Mouse (Mus musculus) heart, postnatal 0 days (tissue): ENCODE data around the gene Mau2. TPM values are rescaled to one million over a fixed set of nuclear protein-coding genes. Genes with fewer than 3 reads are reported as not detected.
"Not testable (repeated sequence)": the region's sequence is repeated elsewhere in the genome, so short reads cannot be mapped to it uniquely, and the experiment has no call there.

Source experiments
- ATAC-seq: fragments of 200-750 bp; cut with Nextera tagmentation; 2 replicates; pipeline ENCODE4 v1.8.0; 2017; ENCODE audit warnings: low read depth, moderate number of reproducible peaks, moderate library complexity; ENCODE audit not compliant: insufficient read depth
- DNase-seq: peaks from one replicate; pipeline ENCODE4 v3.0.0-alpha.2; 2016; ENCODE audit warnings: low spot score
- H3K27ac ChIP-seq: fragments of 300-500 bp; sonication (generic); 2 replicates; pipeline ENCODE4 v1.5.1; 2014; ENCODE audit warnings: low read depth, mild to moderate bottlenecking
- H3K27me3 ChIP-seq: fragments of 300-500 bp; sonication (generic); 2 replicates; pipeline ENCODE4 v1.6.1; 2014; ENCODE audit warnings: low read length, mixed read lengths; ENCODE audit not compliant: control insufficient read depth, insufficient read depth
- H3K36me3 ChIP-seq: fragments of 300-500 bp; sonication (generic); replicated peaks from 2 replicates; pipeline ENCODE4 v1.6.1; 2014; ENCODE audit warnings: low read length, mixed read lengths; ENCODE audit not compliant: control insufficient read depth, insufficient read depth
- H3K4me1 ChIP-seq: fragments of 300-500 bp; sonication (generic); 2 replicates; pipeline ENCODE4 v1.6.1; 2014; ENCODE audit warnings: antibody characterized with exemption; ENCODE audit not compliant: control insufficient read depth, insufficient read depth
- H3K4me2 ChIP-seq: fragments of 300-500 bp; sonication (generic); 2 replicates; pipeline ENCODE4 v1.6.1; 2014; ENCODE audit warnings: low read depth, mild to moderate bottlenecking, low read length, moderate library complexity
- H3K4me3 ChIP-seq: fragments of 300-500 bp; sonication (generic); 2 replicates; pipeline ENCODE4 v1.5.1; 2014; ENCODE audit warnings: low read depth, low read length
- H3K9ac ChIP-seq: fragments of 300-500 bp; sonication (generic); replicated peaks from 2 replicates; pipeline ENCODE4 v1.6.1; 2014; ENCODE audit warnings: low read depth, low read length, mixed read lengths
- H3K9me3 ChIP-seq: fragments of 300-500 bp; sonication (generic); replicated peaks from 2 replicates; pipeline ENCODE4 v1.6.1; 2016; ENCODE audit warnings: low read length; ENCODE audit not compliant: control insufficient read depth
- CTCF ChIP-seq: IDR thresholded peaks from 2 replicates; pipeline ENCODE4 v1.5.1; 2016; ENCODE audit warnings: antibody characterized with exemption, control low read depth, low read depth
- EP300 ChIP-seq: IDR thresholded peaks from 2 replicates; pipeline ENCODE4 v1.6.1; 2016; ENCODE audit warnings: antibody characterized with exemption, low read depth
- WGBS: fragments of 180-500 bp; shearing (Covaris S2); extraction: QIAGEN DNeasy Blood & Tissue Kit; methylation state at CpG from one replicate; pipeline ENCODE4 v1.1.7; 2014; 5-methylcytosine and 5-hydroxymethylcytosine counted together
- polyA plus RNA-seq: library from polyadenylated mRNA; unstranded; fragments of >200 nt; fragmentation: Nextera tagmentation; extraction: Ambion mirVana; gene quantifications from 2 replicates; pipeline ENCODE4 v1.2.1, GENCODE M21; 2015
- total RNA-seq: library from RNA; depleted of rRNA; stranded (reverse); fragments of >200 nt; gene quantifications from 2 replicates; pipeline ENCODE4 v1.2.3, GENCODE M21; 2014; ENCODE audit warnings: low replicate concordance

Gene Mau2
- total and polyA plus RNA-seq, 2 experiments from 2014 or later = 25.6 to 92.3 TPM

GRCm38 (mm10) chr8:70072441-70073069 lies 30.0 kb upstream of the Mau2 start, which contains the start of gene Tm6sf2:
Gene Tm6sf2, plus strand, starts transcription at chr8:70072924.
- H3K9ac ChIP-seq = no peak within 1 kb of the TSS
- TF ChIP-seq EP300 = no peak
- TF ChIP-seq CTCF = no peak

GRCm38 (mm10) chr8:70071836-70072440 lies 29.4 kb upstream of the Mau2 start:
- no peak overlapping the region for H3K27ac ChIP-seq
- H3K36me3 ChIP-seq = peaks cover 28% of the 10 kb centered on the region
- no peak for DNase-seq
- no peak overlapping the region for H3K4me3 ChIP-seq
- ATAC-seq = peak; percentile 37; the same call in 1 of the 2 replicates
- H3K9me3 ChIP-seq = no peaks in the 10 kb centered on the region
- H3K4me2 ChIP-seq = no peak overlapping the region
- TF ChIP-seq CTCF = no peak
- TF ChIP-seq EP300 = no peak
- WGBS = 70% methylated on average over 2 of the region's 2 CpGs
- H3K4me1 ChIP-seq = peaks cover 16% of the 10 kb centered on the region
- no peaks in the 10 kb centered on the region for H3K27me3 ChIP-seq
- no peak overlapping the region for H3K9ac ChIP-seq

More at GRCm38 (mm10) chr8:70072441-70073069, 30.0 kb upstream of the Mau2 start, which contains the start of gene Tm6sf2:
- H3K36me3 ChIP-seq = peaks cover 27% of the 10 kb centered on the region
- H3K4me1 ChIP-seq = peaks cover 16% of the 10 kb centered on the region
- H3K27me3 ChIP-seq = no peaks in the 10 kb centered on the region
- peak; percentile 67 for ATAC-seq
- no peak within 1 kb of the TSS for H3K27ac ChIP-seq
- peak within 1 kb of the TSS; percentile 34 for H3K4me3 ChIP-seq
- no peaks in the 10 kb centered on the region for H3K9me3 ChIP-seq
- 8% methylated on average over 21 of the region's 27 CpGs for WGBS
- H3K4me2 ChIP-seq = peak within 1 kb of the TSS; percentile 70
- DNase-seq = peak; percentile 41

GRCm38 (mm10) chr8:70057721-70058120 lies 15.2 kb upstream of the Mau2 start:
- Histone ChIP-seq H3K4me1 (no peaks in the 10 kb centered on the region), H3K27ac (no peak overlapping the region), H3K9me3 (no peaks in the 10 kb centered on the region), H3K9ac (no peak overlapping the region), H3K4me3 (no peak overlapping the region), H3K36me3 (peaks cover 67% of the 10 kb centered on the region), H3K4me2 (no peak overlapping the region), H3K27me3 (no peaks in the 10 kb centered on the region)
- TF ChIP-seq EP300 (no peak), CTCF (no peak)
- WGBS = 79% methylated on average over 1 of the region's 1 CpGs
- no peak for DNase-seq
- ATAC-seq = no peak

DNA sequence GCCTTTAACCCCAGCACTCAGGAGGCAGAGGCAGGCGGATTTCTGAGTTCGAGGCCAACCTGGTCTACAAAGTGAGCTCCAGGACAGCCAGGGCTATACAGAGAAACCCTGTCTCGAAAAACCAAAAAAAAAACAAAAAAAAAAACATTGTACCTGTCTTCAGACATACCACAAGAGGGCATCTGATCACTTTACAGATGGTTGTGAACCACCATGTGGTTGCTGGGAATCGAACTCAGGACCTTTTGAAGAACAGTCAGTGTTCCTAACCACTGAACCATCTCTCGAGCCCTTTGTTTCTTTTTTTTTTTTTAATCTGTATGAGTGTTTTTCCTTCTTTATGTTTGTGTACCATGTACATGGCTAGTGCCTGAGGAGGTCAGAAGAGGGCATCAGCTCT lies 7.9 kb upstream of the Mau2 start:
- H3K36me3 ChIP-seq = peaks cover 54% of the 10 kb centered on the region
- not testable (repeated sequence) for H3K4me2 ChIP-seq, H3K9me3 ChIP-seq, H3K4me1 ChIP-seq, H3K9ac ChIP-seq, H3K27ac ChIP-seq, DNase-seq, ATAC-seq, H3K27me3 ChIP-seq, H3K4me3 ChIP-seq
- 91% methylated on average over 5 of the region's 5 CpGs for WGBS

GRCm38 (mm10) chr8:70049662-70050061 lies 7.1 kb upstream of the Mau2 start:
- no peak overlapping the region for H3K27ac ChIP-seq
- no peak overlapping the region for H3K9ac ChIP-seq
- no peak overlapping the region for H3K4me3 ChIP-seq
- H3K4me2 ChIP-seq = no peak overlapping the region
- ATAC-seq = no peak
- no peak for DNase-seq
- no peaks in the 10 kb centered on the region for H3K4me1 ChIP-seq
- H3K9me3 ChIP-seq = no peaks in the 10 kb centered on the region
- TF ChIP-seq EP300 = no peak
- no peak for TF ChIP-seq CTCF
- H3K27me3 ChIP-seq = no peaks in the 10 kb centered on the region
- peaks cover 47% of the 10 kb centered on the region for H3K36me3 ChIP-seq
